20 mouse cellular contexts compared by ENCODE assay signal in the genomic region with DNA sequence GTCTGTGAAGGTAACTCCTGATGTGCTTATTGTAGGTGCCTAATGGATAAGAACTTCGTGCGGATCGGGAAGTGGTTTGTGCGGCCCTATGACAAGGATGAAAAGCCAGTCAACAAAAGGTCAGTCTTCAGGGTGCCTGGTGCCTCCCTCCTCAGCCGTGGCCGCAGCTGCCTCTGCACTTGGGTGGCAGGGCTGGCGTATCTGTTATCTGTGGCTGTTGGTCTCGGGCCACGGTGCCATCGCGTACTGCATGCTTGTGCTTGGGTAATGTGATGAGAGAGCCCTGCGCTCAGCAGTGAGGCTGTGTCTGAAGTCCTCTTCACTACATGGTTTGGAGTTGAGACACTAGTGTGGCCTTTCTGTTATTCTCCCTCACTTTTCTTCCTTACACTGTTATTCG.
DNase-seq lines count a peak whose midpoint lies in the region.
"Had no signal": no experiment of that assay in that cellular context is flagged by ENCODE, and none has a peak within 500 bp of the region (broad histone marks: within the 10 kb centered on the region; RNA-seq: fewer than 3 reads in every experiment).

No protein-coding gene starts in this region.

- intact Hi-C loops in heart, postnatal 25 days (cut with DNase I): no loop called here

- DNase-seq in heart, adult 8-10 months (ENCODE audit: low spot score): peak; percentile 18
- no peak for DNase-seq in heart, postnatal 25 days (ENCODE audit: low spot score)
- DNase-seq in testis, postnatal 10 days (ENCODE audit: low spot score): peak; percentile 39
- no peak for DNase-seq in testis, postnatal 14 days (ENCODE audit: low spot score)
- peak; percentile 50 for DNase-seq in gastrocnemius, postnatal 25 days
- DNase-seq in layer of hippocampus, postnatal 36 days: no peak
- DNase-seq in embryo, embryonic 10 days (ENCODE audit: low spot score): no peak
- DNase-seq: adrenal gland, postnatal 25 days; B cell, adult 2 months; cerebellum, adult 18-20 months; cerebellum, postnatal 10 days; kidney, adult 8-10 months; kidney, postnatal 4 days; left cerebral cortex, postnatal 4 days; lung, postnatal 36 days; midbrain, embryonic 14.5 days; retina, postnatal 1 day; right cerebral cortex, postnatal 14 days; thymus, adult 2 months; thymus, postnatal 36 days had no signal

Comparison
In these comparisons a context has a peak if more than half of its experiments do, and no peak if none do; other contexts are left out.
1. DNase-seq: peak in heart, adult 8-10 months (single experiment), testis, postnatal 10 days (single experiment) and gastrocnemius, postnatal 25 days (single experiment); none in heart, postnatal 25 days (single experiment), testis, postnatal 14 days (single experiment), layer of hippocampus, postnatal 36 days (0 of 2) and embryo, embryonic 10 days (single experiment).